Mouse (Mus musculus) adrenal gland, postnatal 36 days (tissue): Measurements from ENCODE around the gene Rpl36al. TPM values are rescaled to one million over a fixed set of nuclear protein-coding genes. Genes with fewer than 3 reads are reported as not detected.

Experiments
- DNase-seq, 2 experiments: peaks; one replicate each; pipeline ENCODE4 v3.0.0; 2021; ENCODE audit warnings: mixed read lengths in 1 of 2
- long read RNA-seq, 2 experiments: library from polyadenylated mRNA; stranded (forward); transcript quantifications; one replicate each; pipeline ENCODE4 v2.0.0; 2021; ENCODE audit warnings: borderline sequencing depth in 2 of 2
- total RNA-seq, 2 experiments: library from RNA; stranded (reverse); gene quantifications; 2 replicates each; pipeline ENCODE4 v1.2.3; 2021

The Rpl36al gene
- total RNA-seq: 100 to 1,000 TPM; 617 to 646 TPM
- long read RNA-seq, experiment 1, transcript Rpl36al-201 (2 exons, 526 nt): major isoform, 563 of 615 reads
- long read RNA-seq, experiment 1, transcript Rpl36al-202 (1 exons, 1,276 nt): minor isoform, 48 of 615 reads
- long read RNA-seq, experiment 1, partial matches to known transcripts: 0 of 615 reads
- long read RNA-seq, experiment 1, other reads (novel, unspliced or antisense): 3 of 615 reads
- long read RNA-seq, experiment 2, transcript Rpl36al-202 (1 exons, 1,276 nt): minor isoform, 5 of 257 reads
- long read RNA-seq, experiment 2, transcript Rpl36al-201 (2 exons, 526 nt): major isoform, 252 of 257 reads
- long read RNA-seq, experiment 2, partial matches to known transcripts: 0 of 257 reads
- long read RNA-seq, experiment 2, other reads (novel, unspliced or antisense): 0 of 257 reads

GRCm38 (mm10) chr12:69183583-69184308 lies at the start of gene Rpl36al, which contains the start of gene Mgat2:
Gene Rpl36al, minus strand, starts transcription at chr12:69184083.
Gene Mgat2, plus strand, starts transcription at chr12:69184157.
- DNase-seq: peak; percentile 99 to 100

GRCm38 (mm10) chr12:69229251-69229650 lies 45.4 kb upstream of the Rpl36al start:
- DNase-seq: peak; percentile 24 to 55

- peak; percentile 91 to 95 for DNase-seq
Measured at GRCm38 (mm10) chr12:69227776-69228466, 44.0 kb upstream of the Rpl36al start, which contains the start of gene Pole2. Gene Pole2, minus strand, starts transcription at chr12:69228195.

GRCm38 (mm10) chr12:69220613-69221277 lies 36.9 kb upstream of the Rpl36al start:
- DNase-seq: no peak

- DNase-seq: no peak
Measured at GRCm38 (mm10) chr12:69216587-69216986, 32.7 kb upstream of the Rpl36al start.

- peak; percentile 73 to 75 for DNase-seq
Measured at GRCm38 (mm10) chr12:69215000-69215785, 31.3 kb upstream of the Rpl36al start.

GRCm38 (mm10) chr12:69214393-69214792 lies 30.5 kb upstream of the Rpl36al start:
- no peak for DNase-seq

- no peak for DNase-seq
Measured at GRCm38 (mm10) chr12:69213186-69213777, 29.4 kb upstream of the Rpl36al start.

- no peak for DNase-seq
Measured at GRCm38 (mm10) chr12:69211057-69211456, 27.2 kb upstream of the Rpl36al start.

- peak in 1 of 2 experiments; percentile 21 for DNase-seq
Measured at GRCm38 (mm10) chr12:69210056-69210979, 26.4 kb upstream of the Rpl36al start.

- no peak for DNase-seq
Measured at GRCm38 (mm10) chr12:69208520-69208919, 24.6 kb upstream of the Rpl36al start.

- no peak for DNase-seq
Measured at GRCm38 (mm10) chr12:69207926-69208325, 24.0 kb upstream of the Rpl36al start.

GRCm38 (mm10) chr12:69207396-69207795 lies 23.5 kb upstream of the Rpl36al start:
- no peak for DNase-seq

GRCm38 (mm10) chr12:69204052-69204833 lies 20.4 kb upstream of the Rpl36al start, which contains the start of gene Gm49384:
Gene Gm49384, minus strand, starts transcription at chr12:69204267.
- DNase-seq: no peak

GRCm38 (mm10) chr12:69198985-69199384 lies 15.1 kb upstream of the Rpl36al start:
- DNase-seq: no peak

GRCm38 (mm10) chr12:69198164-69198535 lies 14.3 kb upstream of the Rpl36al start, which contains the start of gene Dnaaf2:
Gene Dnaaf2, minus strand, starts transcription at chr12:69198429.
- peak; percentile 89 for DNase-seq

- DNase-seq: peak; percentile 68 to 78
Measured at GRCm38 (mm10) chr12:69197378-69198163, 13.7 kb upstream of the Rpl36al start.
